Mouse (Mus musculus) adrenal gland, postnatal 0 days (tissue): ENCODE results near the gene Trit1. TPM values are rescaled to one million over a fixed set of nuclear protein-coding genes. Genes with fewer than 3 reads are reported as not detected.

Experiments
- polyA plus RNA-seq: library from polyadenylated mRNA; unstranded; fragments of >200 nt; fragmentation: Nextera tagmentation; extraction: Ambion mirVana; gene quantifications from 2 replicates; pipeline ENCODE4 v1.2.1, GENCODE M21; 2015

Gene Trit1
- polyA plus RNA-seq = 11.2 and 18.5 TPM in 2 replicates

DNA sequence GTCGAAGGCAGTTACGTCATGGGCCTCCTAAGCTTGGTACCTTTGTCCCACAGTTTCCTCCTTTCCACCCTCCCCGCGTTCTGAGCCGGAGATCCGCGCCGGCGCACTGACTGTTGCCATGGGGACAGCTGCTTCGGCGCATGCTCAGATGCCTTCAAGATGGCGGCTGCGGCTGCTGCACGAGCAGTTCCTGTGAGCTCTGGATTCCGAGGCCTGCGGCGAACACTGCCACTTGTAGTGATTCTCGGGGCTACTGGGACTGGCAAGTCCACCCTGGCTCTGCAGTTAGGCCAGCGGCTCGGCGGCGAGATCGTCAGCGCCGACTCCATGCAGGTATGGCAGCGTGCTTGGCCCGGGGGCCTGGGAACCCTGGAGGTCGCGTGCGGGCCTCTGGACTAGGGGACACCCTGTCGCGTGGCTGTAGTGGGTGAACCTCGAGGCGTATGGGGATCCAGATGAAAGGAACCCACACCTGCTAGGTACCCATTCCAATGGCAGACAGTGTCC, at the start of gene Trit1:
TSS of gene Trit1 (plus strand) at position 147 of the 507 bp plus-strand sequence.

DNA sequence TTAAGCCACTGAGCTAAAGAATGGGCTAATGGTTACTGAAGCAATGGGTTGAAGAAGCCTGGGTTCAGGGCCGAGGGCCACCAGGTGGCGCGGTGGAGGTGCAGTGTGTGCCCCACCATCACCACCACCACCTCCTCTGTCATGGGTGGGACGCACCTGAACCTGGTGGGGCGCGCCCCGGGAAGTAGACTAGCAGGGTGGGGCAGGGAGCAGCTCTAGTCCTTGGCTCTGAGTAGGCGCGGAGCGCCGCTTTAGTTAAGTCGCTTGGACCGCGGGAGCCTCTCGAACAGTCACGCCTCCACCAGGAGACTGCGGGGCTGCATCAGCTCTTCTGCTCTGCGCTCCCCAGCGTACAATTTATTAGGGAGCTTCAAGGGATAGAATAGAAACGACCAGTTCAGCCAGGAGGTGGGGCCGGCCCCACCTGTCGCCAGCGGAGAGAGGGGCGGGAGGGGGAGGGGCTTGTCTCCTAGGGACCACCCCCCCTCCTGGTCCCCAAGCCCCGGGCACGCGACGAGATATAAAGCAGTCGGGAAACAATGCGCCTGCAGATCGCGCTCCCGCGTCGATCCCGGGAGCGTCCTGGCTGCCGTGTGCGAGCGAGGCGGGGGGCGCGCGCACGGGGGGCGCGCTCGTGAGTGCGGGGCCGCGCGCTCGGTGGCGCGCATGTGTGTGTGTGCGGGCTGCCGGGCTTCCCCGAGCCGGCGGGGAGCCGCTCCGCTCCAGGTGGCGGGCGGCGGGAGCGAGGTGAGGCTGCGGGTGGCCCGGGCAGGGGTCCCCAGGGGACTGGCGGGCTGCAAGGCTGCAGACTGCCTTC, 20.8 kb upstream of the Trit1 start, which contains the start of gene Mycl:
TSS of gene Mycl (plus strand) at position 249 of the 817 bp plus-strand sequence.

Other genes with a start within 250 kb of the Trit1 start
- gene Ppt1, start 180.4 kb upstream of the Trit1 start, polyA plus RNA-seq = 46.9 and 74.6 TPM in 2 replicates
- 43.7 and 45.7 TPM in 2 replicates for gene Cap1, start 130.5 kb upstream of the Trit1 start, polyA plus RNA-seq
- 0.91 and 1.1 TPM in 2 replicates for gene Mfsd2a, start 55.4 kb upstream of the Trit1 start, polyA plus RNA-seq
- 2.6 and 3.2 TPM in 2 replicates for gene Mycl, start 20.9 kb upstream of the Trit1 start, polyA plus RNA-seq
- gene Bmp8b, start 88.6 kb downstream of the Trit1 start, polyA plus RNA-seq = 0.08 and 0.13 TPM in 2 replicates
- gene Oxct2b, start 99.7 kb downstream of the Trit1 start, polyA plus RNA-seq = not detected in 2 replicates
- 83.8 and 94.9 TPM in 2 replicates for gene Ppie, start 123.4 kb downstream of the Trit1 start, polyA plus RNA-seq
- 4.1 and 15.5 TPM in 2 replicates for gene Hpcal4, start 166.6 kb downstream of the Trit1 start, polyA plus RNA-seq
- 1.0 and 1.6 TPM in 2 replicates for gene Nt5c1a, start 184.9 kb downstream of the Trit1 start, polyA plus RNA-seq
- gene Heyl, start 217.0 kb downstream of the Trit1 start, polyA plus RNA-seq = 7.1 and 8.7 TPM in 2 replicates
- 17.6 and 21.7 TPM in 2 replicates for gene Pabpc4, start 245.8 kb downstream of the Trit1 start, polyA plus RNA-seq